Mouse (Mus musculus): Measurements from ENCODE around the gene Nedd8. TPM values are rescaled to one million over a fixed set of nuclear protein-coding genes. Genes with fewer than 3 reads are reported as not detected.

Gene Nedd8
- polyA plus RNA-seq (2015; fragmentation: Nextera tagmentation; extraction: Ambion mirVana), result 510 and 527 TPM in 2 replicates

- under 1% methylated on average over 38 of the region's 38 CpGs for WGBS
- Histone ChIP-seq H3K4me3 (replicated peaks) (peak within 1 kb of the TSS; percentile 65), H3K4me1 (replicated peaks) (peaks cover 17% of the 10 kb centered on the region; the same call in 1 of the 2 replicates), H3K27me3 (replicated peaks) (no peaks in the 10 kb centered on the region), H3K9me3 (no peaks in the 10 kb centered on the region), H3K9ac (peak within 1 kb of the TSS; percentile 73), H3K27ac (peak within 1 kb of the TSS; percentile 75), H3K4me2 (replicated peaks) (peak within 1 kb of the TSS; percentile 72), H3K36me3 (peaks cover 15% of the 10 kb centered on the region)
- ATAC-seq, result peak; percentile 99
These were observed at the start of gene Nedd8, which contains the start of gene Gmpr2 for GRCm38 (mm10) chr14:55671833-55672740. TSS of gene Nedd8 (minus strand) at chr14:55672124. TSS of gene Gmpr2 (plus strand) at chr14:55671941.

GRCm38 (mm10) chr14:55721076-55721475 lies 49.2 kb upstream of the Nedd8 start:
- Histone ChIP-seq H3K4me1 (replicated peaks) (0 out of 2 replicates have a peak, but pooled peaks cover 7% of the 10 kb centered on the region), H3K4me3 (replicated peaks) (peak overlapping the region; percentile 91), H3K9ac (peak overlapping the region; percentile 81; the same call in 1 of the 2 replicates), H3K36me3 (peaks cover 4% of the 10 kb centered on the region; the same call in 1 of the 2 replicates), H3K27ac (no peak overlapping the region), H3K27me3 (replicated peaks) (no peaks in the 10 kb centered on the region), H3K9me3 (no peaks in the 10 kb centered on the region), H3K4me2 (replicated peaks) (peak overlapping the region; percentile 89)
- 71% methylated on average over 6 of the region's 6 CpGs for WGBS
- ATAC-seq, result no peak

- Histone ChIP-seq H3K4me2 (replicated peaks) (peak overlapping the region; percentile 89; the same call in 1 of the 2 replicates), H3K27me3 (replicated peaks) (no peaks in the 10 kb centered on the region), H3K9me3 (no peaks in the 10 kb centered on the region), H3K9ac (no peak overlapping the region), H3K27ac (no peak overlapping the region), H3K4me1 (replicated peaks) (0 out of 2 replicates have a peak, but pooled peaks cover 7% of the 10 kb centered on the region), H3K36me3 (peaks cover 4% of the 10 kb centered on the region; the same call in 1 of the 2 replicates), H3K4me3 (replicated peaks) (no peak overlapping the region)
- 92% methylated on average over 12 of the region's 12 CpGs for WGBS
- ATAC-seq, result no peak
These were observed 48.7 kb upstream of the Nedd8 start for GRCm38 (mm10) chr14:55720666-55721065.

GRCm38 (mm10) chr14:55719737-55720136 lies 47.8 kb upstream of the Nedd8 start:
- Histone ChIP-seq H3K4me3 (replicated peaks) (no peak overlapping the region), H3K36me3 (peaks cover 4% of the 10 kb centered on the region; the same call in 1 of the 2 replicates), H3K9me3 (no peaks in the 10 kb centered on the region), H3K9ac (no peak overlapping the region), H3K27ac (no peak overlapping the region), H3K27me3 (replicated peaks) (no peaks in the 10 kb centered on the region), H3K4me2 (replicated peaks) (no peak overlapping the region), H3K4me1 (replicated peaks) (0 out of 2 replicates have a peak, but pooled peaks cover 7% of the 10 kb centered on the region)
- 84% methylated on average over 6 of the region's 6 CpGs for WGBS
- no peak for ATAC-seq

- 74% methylated on average over 8 of the region's 8 CpGs for WGBS
- ATAC-seq, result no peak
- peaks cover 4% of the 10 kb centered on the region; the same call in 1 of the 2 replicates for H3K27me3 ChIP-seq (replicated peaks)
- no peaks in the 10 kb centered on the region for H3K9me3 ChIP-seq
- peaks cover 20% of the 10 kb centered on the region for H3K4me1 ChIP-seq (replicated peaks)
- H3K36me3 ChIP-seq, result peaks cover 4% of the 10 kb centered on the region; the same call in 1 of the 2 replicates
- no peak overlapping the region for H3K27ac ChIP-seq
- H3K9ac ChIP-seq, result no peak overlapping the region
- H3K4me2 ChIP-seq (replicated peaks), result no peak overlapping the region
- H3K4me3 ChIP-seq (replicated peaks), result no peak overlapping the region
These were observed 45.0 kb upstream of the Nedd8 start for GRCm38 (mm10) chr14:55716884-55717283.

GRCm38 (mm10) chr14:55716271-55716670 lies 44.3 kb upstream of the Nedd8 start:
- Histone ChIP-seq H3K4me3 (replicated peaks) (no peak overlapping the region), H3K36me3 (peaks cover 4% of the 10 kb centered on the region; the same call in 1 of the 2 replicates), H3K27ac (no peak overlapping the region), H3K4me1 (replicated peaks) (peaks cover 18% of the 10 kb centered on the region), H3K27me3 (replicated peaks) (peaks cover 4% of the 10 kb centered on the region; the same call in 1 of the 2 replicates), H3K9ac (no peak overlapping the region), H3K4me2 (replicated peaks) (no peak overlapping the region), H3K9me3 (no peaks in the 10 kb centered on the region)
- 94% methylated on average over 6 of the region's 6 CpGs for WGBS
- no peak for ATAC-seq

GRCm38 (mm10) chr14:55714893-55715292 lies 43.0 kb upstream of the Nedd8 start:
- H3K4me1 ChIP-seq (replicated peaks), result peaks cover 13% of the 10 kb centered on the region
- WGBS, result 25% methylated on average over 6 of the region's 6 CpGs
- no peak overlapping the region for H3K27ac ChIP-seq
- no peak overlapping the region for H3K4me3 ChIP-seq (replicated peaks)
- no peaks in the 10 kb centered on the region for H3K9me3 ChIP-seq
- 0 out of 2 replicates have a peak, but pooled peaks cover 4% of the 10 kb centered on the region for H3K36me3 ChIP-seq
- ATAC-seq, result peak; percentile 32
- H3K9ac ChIP-seq, result no peak overlapping the region
- H3K4me2 ChIP-seq (replicated peaks), result no peak overlapping the region
- H3K27me3 ChIP-seq (replicated peaks), result peaks cover 4% of the 10 kb centered on the region; the same call in 1 of the 2 replicates

GRCm38 (mm10) chr14:55713729-55714122 lies 41.8 kb upstream of the Nedd8 start, which contains the start of gene Tgm1:
TSS of gene Tgm1 (minus strand) at chr14:55713926.
- 25% methylated on average over 4 of the region's 4 CpGs for WGBS
- Histone ChIP-seq H3K4me1 (replicated peaks) (peaks cover 13% of the 10 kb centered on the region), H3K36me3 (0 out of 2 replicates have a peak, but pooled peaks cover 4% of the 10 kb centered on the region), H3K9me3 (no peaks in the 10 kb centered on the region), H3K9ac (peak within 1 kb of the TSS; percentile 34), H3K4me2 (replicated peaks) (peak within 1 kb of the TSS; percentile 72), H3K27me3 (replicated peaks) (peaks cover 4% of the 10 kb centered on the region; the same call in 1 of the 2 replicates), H3K4me3 (replicated peaks) (peak within 1 kb of the TSS; percentile 23), H3K27ac (no peak within 1 kb of the TSS)
- ATAC-seq, result peak; percentile 52

GRCm38 (mm10) chr14:55713007-55713728 lies 41.2 kb upstream of the Nedd8 start:
- Histone ChIP-seq H3K36me3 (0 out of 2 replicates have a peak, but pooled peaks cover 1% of the 10 kb centered on the region), H3K9ac (peak overlapping the region; percentile 34), H3K9me3 (no peaks in the 10 kb centered on the region), H3K27me3 (replicated peaks) (peaks cover 4% of the 10 kb centered on the region; the same call in 1 of the 2 replicates), H3K4me2 (replicated peaks) (peak overlapping the region; percentile 72), H3K27ac (no peak overlapping the region), H3K4me1 (replicated peaks) (peaks cover 13% of the 10 kb centered on the region), H3K4me3 (replicated peaks) (peak overlapping the region; percentile 23)
- peak; percentile 74 for ATAC-seq
- 10% methylated on average over 25 of the region's 25 CpGs for WGBS

- H3K27me3 ChIP-seq (replicated peaks), result peaks cover 4% of the 10 kb centered on the region; the same call in 1 of the 2 replicates
- WGBS, result 77% methylated on average over 7 of the region's 7 CpGs
- peaks cover 13% of the 10 kb centered on the region for H3K4me1 ChIP-seq (replicated peaks)
- no peak overlapping the region for H3K27ac ChIP-seq
- no peak for ATAC-seq
- no peak overlapping the region for H3K4me3 ChIP-seq (replicated peaks)
- H3K9ac ChIP-seq, result no peak overlapping the region
- no peaks in the 10 kb centered on the region for H3K36me3 ChIP-seq
- H3K4me2 ChIP-seq (replicated peaks), result no peak overlapping the region
- H3K9me3 ChIP-seq, result no peaks in the 10 kb centered on the region
These were observed 39.9 kb upstream of the Nedd8 start for GRCm38 (mm10) chr14:55711786-55712185.

- H3K4me1 ChIP-seq (replicated peaks), result peaks cover 13% of the 10 kb centered on the region
- no peak overlapping the region for H3K4me3 ChIP-seq (replicated peaks)
- no peak overlapping the region for H3K9ac ChIP-seq
- no peak overlapping the region for H3K4me2 ChIP-seq (replicated peaks)
- WGBS, result 85% methylated on average over 4 of the region's 4 CpGs
- no peak for ATAC-seq
- no peaks in the 10 kb centered on the region for H3K36me3 ChIP-seq
- no peaks in the 10 kb centered on the region for H3K9me3 ChIP-seq
- H3K27ac ChIP-seq, result no peak overlapping the region
- peaks cover 4% of the 10 kb centered on the region; the same call in 1 of the 2 replicates for H3K27me3 ChIP-seq (replicated peaks)
These were observed 37.6 kb upstream of the Nedd8 start for GRCm38 (mm10) chr14:55709509-55709908.
